Mouse (Mus musculus): ENCODE data around the gene Usp49. TPM values are rescaled to one million over a fixed set of nuclear protein-coding genes. Genes with fewer than 3 reads are reported as not detected.
"Not testable (repeated sequence)": the region's sequence is repeated elsewhere in the genome, so short reads cannot be mapped to it uniquely, and the experiment has no call there.

The Usp49 gene
- total RNA-seq, 2 experiments from 2014 or later = 14.8 to 15.1 TPM

DNA sequence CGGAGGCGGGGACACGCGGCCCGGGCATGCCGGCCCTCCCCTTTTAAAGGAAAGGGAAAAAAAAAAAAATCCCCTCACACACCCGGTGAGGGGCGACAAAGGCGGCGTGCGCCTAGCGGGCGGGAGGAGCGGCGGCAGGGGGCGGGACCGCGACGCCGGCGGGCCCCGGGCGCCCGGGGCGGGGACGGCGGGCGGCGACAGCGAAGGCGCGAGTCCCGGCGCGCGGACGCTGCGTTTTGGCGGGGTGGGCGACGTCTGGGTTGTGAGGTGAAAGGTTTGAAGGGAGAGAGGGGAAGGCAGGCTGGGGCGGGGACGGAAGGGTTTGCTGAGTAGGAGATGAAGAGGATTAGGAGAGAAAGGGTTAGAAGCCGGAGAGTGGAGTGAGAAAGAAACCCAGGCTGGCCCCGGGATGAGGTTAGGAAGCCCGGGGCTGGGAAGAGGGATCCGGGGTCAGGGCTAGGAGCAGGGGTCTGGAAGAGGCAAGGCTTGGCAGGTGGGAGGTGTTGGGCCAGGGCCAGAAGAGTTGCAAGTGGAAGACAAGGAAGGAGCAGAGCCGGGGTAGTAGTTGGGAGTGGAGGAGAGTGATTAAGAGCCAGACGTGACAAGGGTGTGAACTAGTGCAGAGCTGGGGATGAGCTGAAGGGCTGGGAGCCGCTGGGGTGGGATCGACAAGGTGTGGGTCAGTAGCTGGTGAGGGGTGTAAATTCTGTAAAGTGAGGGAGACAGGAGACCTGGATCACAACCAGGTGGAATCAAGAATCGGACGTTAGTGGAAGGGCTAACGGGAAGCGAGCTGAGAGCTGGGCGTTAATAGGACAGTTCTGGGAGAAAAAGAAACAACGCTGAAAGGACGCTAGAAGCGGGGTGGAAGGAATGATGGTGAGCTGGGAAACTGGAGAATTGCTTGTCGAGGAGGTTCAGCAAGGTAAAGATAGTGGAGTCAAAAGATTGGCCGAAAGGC, 493 bp upstream of the Usp49 start:
- intact Hi-C loops (cut with DNase I) = loop anchor here (5.0 kb wide), 1 partner anchor 42 kb away; no protein-coding TSS in a partner anchor
- DNase-seq (ENCODE audit: extremely low spot score in 1 of 2, low spot score in 2 of 2) = peak; percentile 47 to 74

- intact Hi-C loops (cut with DNase I) = loop anchor here (5.0 kb wide), 1 partner anchor 40 kb away; no protein-coding TSS in a partner anchor
- no peak for DNase-seq (ENCODE audit: extremely low spot score in 1 of 2, low spot score in 2 of 2)
Observed at GRCm38 (mm10) chr17:47632181-47632840, 1.8 kb downstream of the Usp49 start.

DNA sequence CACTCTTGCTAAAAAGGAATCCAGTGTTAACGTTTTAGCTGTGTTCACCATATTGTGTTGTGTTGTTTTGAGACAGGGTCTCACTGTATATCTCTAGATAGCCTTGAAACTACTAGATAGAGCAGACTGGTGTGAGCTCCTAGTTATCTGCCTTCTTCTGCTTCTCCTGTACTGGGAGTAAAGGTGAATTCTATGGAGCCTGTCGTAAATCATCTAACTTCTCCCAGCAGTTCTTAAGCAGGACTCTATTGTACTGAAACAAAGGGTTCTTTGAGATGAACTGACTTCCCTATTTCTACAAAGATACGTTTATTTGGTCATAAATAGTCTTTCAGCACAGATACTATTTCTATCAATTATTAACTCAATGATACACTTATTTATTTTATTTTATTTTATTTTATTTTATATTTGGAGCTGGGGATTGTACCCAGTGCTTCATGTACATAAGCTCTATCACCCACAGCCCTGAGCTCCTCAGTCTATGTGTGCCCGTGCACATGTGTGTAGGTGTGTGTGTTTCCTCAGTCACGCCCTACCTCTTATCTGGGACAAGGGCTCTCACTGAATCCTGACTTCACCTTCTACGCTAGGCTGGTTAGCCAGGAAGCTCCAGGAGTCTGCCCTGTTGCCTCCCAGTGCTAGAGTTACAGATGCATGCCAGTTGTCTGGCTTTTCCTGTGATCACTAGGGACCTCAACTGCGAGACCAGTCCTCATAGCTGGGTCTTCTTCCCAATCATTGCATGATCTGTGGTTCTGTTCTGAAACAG, 3.7 kb downstream of the Usp49 start:
- intact Hi-C loops (cut with DNase I) = loop anchor here (5.0 kb wide), 1 partner anchor 38 kb away; no protein-coding TSS in a partner anchor
- no peak for DNase-seq (ENCODE audit: extremely low spot score in 1 of 2, low spot score in 2 of 2)

DNA sequence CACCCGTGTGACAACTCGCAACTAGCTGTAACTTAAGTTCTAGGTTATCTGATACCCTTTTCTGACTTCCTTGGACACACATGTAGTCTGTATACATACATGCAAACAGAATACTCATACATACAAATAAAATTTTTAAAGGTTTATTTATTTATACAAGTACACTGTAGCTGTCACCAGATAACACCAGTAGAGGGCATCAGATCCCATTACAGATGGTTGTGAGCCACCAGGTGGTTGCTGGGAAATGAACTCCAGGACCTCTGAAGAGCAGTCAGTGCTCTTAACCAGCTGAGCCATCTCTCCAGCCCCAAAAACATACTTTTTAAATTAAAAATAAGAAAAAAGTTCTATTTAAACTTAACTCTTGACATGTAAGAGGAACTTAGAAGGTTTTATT, 12.5 kb downstream of the Usp49 start:
- intact Hi-C loops (cut with DNase I) = no loop called here

GRCm38 (mm10) chr17:47646683-47647082, 16.2 kb downstream of the Usp49 start:
- DNase-seq (ENCODE audit: extremely low spot score in 1 of 2, low spot score in 2 of 2) = peak; percentile 29 to 74
- intact Hi-C loops (cut with DNase I) = no loop called here

More for the DNA sequence above, 12.5 kb downstream of the Usp49 start:
- no peak for DNase-seq (ENCODE audit: extremely low spot score in 1 of 2, low spot score in 2 of 2)

DNA sequence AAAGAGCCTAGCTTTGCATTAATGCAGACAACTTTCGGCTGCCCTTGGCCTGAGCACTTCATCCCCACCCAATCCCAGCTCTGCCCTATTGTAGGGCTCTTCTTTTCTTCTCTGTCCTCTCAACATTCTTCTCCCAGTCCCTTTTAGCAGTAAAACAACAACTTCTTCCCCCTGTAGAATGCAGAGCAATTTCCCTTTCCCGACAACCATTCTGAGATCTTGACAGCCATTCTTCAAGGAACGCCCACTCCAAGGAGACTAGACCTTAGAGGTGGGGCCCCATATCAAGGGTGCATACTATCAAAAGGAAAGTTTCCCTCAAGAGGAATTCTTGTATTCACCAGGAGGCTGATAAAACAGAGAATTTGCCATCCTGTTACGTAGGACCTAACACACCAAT, 18.5 kb downstream of the Usp49 start:
- intact Hi-C loops (cut with DNase I) = no loop called here

DNA sequence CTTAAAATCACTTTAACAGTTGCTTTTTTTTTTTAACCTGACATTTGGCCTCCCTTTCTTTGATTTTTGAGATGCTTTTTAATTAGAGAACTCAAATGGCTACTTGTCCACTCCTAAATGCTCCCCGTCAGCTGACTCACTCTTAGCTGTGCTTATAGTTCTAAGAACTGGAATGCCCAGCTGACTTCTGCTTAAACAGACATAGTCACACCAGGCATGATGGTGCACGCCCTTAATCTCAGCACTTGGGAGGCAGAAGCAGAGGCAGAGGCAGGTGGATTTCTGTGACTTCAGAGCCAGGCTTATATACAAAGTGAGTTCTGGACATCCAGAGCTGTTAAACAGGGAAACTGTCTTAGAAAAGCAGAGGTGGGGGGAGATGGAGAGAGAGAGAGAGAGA, 21.5 kb downstream of the Usp49 start:
- intact Hi-C loops (cut with DNase I) = no loop called here
- DNase-seq (ENCODE audit: extremely low spot score in 1 of 2, low spot score in 2 of 2) = no peak

More for the DNA sequence above, 18.5 kb downstream of the Usp49 start:
- DNase-seq (ENCODE audit: extremely low spot score in 1 of 2, low spot score in 2 of 2) = no peak

DNA sequence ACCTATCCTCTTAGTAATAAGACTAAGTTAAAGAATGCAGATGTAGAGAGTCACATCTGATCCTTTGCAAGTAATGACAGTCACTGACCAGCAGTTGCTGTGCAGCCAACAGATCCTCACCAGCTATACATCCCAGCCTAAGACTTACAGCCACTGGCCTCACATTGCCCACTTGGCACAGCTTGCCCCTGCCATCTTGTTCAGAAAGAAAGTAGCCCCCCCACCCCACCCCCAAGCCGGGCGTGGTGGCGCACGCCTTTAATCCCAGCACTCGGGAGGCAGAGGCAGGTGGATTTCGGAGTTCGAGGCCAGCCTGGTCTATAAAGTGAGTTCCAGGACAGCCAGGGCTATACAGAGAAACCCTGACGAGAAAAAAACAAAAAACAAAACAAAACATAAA, 23.9 kb downstream of the Usp49 start:
- intact Hi-C loops (cut with DNase I); DNase-seq (ENCODE audit: extremely low spot score in 1 of 2, low spot score in 2 of 2): not testable (repeated sequence)

- DNase-seq (ENCODE audit: extremely low spot score in 1 of 2, low spot score in 2 of 2) = no peak
- intact Hi-C loops (cut with DNase I) = no loop called here
Observed at GRCm38 (mm10) chr17:47655697-47656096, 25.2 kb downstream of the Usp49 start.

- DNase-seq (ENCODE audit: extremely low spot score in 1 of 2, low spot score in 2 of 2) = no peak
- intact Hi-C loops (cut with DNase I) = no loop called here
Observed at GRCm38 (mm10) chr17:47657901-47658300, 27.4 kb downstream of the Usp49 start.

DNA sequence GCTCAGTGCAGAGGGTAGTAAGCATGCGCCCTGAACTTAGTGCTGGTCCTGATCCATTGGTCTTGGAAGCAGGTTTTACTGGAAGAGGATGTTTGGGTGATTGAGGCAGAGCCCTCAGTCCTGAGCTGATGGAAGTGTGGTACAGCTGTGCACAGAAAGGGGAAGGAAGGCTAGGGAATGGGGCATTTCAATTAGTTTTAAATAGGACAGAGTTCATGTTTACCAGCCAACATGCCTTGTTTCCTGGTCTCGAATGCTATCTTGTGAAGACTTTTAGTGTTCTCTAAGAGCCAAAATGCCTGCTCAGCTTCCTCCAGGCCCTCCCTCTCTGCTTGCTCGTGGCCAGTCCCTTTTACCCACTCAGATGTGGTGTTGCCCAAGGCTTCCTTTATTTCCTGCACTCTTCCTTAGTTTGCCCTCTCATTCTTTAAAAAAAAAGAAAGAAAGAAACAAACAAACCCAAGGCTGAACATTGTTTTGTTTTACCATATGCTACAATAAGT, 28.3 kb downstream of the Usp49 start:
- intact Hi-C loops (cut with DNase I) = no loop called here
- no peak for DNase-seq (ENCODE audit: extremely low spot score in 1 of 2, low spot score in 2 of 2)

GRCm38 (mm10) chr17:47663009-47663713, 32.7 kb downstream of the Usp49 start:
- intact Hi-C loops (cut with DNase I) = no loop called here
- no peak for DNase-seq (ENCODE audit: extremely low spot score in 1 of 2, low spot score in 2 of 2)

DNA sequence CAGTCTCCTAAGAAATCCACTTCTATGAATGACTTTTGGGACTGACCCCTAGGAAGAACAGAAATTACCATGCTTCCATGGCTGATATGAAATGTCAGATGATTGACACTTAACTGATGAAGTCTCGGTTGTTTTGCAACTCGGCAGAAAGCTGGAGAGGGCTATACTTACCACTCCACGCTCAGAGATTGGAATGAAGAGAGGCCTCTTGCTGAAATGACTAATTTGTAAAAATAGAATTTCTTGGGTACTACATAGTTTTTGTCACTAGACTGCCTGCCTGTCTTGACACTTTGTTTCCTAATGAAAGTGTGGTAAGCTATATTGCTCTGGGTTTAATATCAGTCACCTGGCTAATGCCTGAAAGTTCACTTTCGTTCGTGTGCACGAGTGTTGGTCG, 34.0 kb downstream of the Usp49 start:
- no peak for DNase-seq (ENCODE audit: extremely low spot score in 1 of 2, low spot score in 2 of 2)
- intact Hi-C loops (cut with DNase I) = no loop called here

DNA sequence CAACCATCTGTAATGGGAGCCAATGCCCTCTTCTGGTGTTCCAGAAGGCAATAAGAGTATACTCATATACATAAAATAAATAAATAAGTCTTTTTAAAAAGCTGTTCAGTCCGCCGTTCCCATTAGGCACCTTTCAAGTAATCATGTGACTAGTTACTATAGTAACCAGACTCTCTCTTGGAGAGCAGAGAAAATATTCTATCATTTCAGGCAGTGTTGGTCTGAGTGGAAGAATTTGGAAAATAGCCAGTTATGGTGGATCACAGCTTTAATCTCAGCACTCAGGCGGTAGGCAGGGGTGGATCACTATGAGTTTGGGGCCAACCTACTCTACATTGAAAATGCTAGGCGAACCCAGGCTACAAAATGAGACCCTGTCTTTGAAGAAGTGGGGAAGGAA, 38.7 kb downstream of the Usp49 start:
- intact Hi-C loops (cut with DNase I) = no loop called here
- DNase-seq (ENCODE audit: extremely low spot score in 1 of 2, low spot score in 2 of 2) = no peak

DNA sequence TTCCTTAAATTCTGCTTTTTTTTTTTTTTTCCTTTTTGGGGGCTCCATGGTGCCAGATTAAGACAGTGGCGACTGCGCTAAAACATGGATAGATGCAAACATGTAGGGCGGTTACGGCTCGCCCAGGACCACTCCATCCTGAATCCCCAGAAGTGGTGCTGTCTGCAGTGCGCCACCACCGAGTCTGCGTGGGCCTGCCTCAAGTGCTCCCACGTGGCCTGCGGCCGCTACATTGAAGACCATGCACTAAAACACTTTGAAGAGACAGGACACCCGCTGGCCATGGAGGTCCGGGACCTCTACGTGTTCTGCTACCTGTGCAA, 41.5 kb downstream of the Usp49 start:
- intact Hi-C loops (cut with DNase I) = loop anchor here (5.0 kb wide), 1 partner anchor 40 kb away; the partner anchor contains the start of gene Usp49
- no peak for DNase-seq (ENCODE audit: extremely low spot score in 1 of 2, low spot score in 2 of 2)

DNA sequence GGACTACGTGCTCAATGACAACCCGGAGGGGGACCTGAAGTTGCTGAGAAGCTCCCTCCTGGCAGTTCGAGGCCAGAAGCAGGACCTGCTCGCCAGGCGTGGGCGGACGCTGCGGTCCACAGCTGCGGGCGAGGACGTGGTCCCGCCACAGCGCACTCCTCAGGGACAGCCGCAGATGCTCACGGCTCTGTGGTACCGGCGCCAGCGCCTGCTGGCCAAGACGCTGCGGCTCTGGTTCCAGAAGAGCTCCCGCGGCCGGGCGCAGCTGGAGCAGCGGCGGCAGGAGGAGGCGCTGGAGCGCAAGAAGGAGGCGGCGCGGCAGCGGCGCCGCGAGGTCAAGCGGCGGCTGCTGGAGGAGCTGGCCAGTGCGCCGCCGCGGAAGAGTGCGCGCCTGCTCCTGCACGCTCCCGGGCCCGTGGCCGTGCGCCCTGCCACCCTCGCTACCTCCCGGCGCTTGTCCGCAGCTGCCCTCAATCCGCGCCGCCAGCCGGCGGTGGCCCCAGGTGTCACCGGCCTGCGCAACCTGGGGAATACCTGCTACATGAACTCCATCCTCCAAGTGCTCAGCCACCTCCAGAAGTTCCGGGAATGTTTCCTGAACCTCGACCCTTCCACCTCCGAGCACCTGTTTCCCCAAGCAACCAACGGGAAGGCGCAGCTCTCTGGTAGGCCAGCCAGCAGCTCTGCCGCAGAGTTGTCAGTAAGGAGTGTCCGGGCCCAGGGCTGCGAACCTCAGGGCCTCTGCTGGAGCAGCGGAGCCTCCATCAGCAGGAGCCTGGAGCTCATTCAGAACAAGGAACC, 42.0 kb downstream of the Usp49 start:
- intact Hi-C loops (cut with DNase I) = loop anchor here (5.0 kb wide), 1 partner anchor 40 kb away; the partner anchor contains the start of gene Usp49

GRCm38 (mm10) chr17:47676581-47676980, 46.1 kb downstream of the Usp49 start:
- intact Hi-C loops (cut with DNase I) = loop anchor here (5.0 kb wide), 1 partner anchor 164 kb away; no protein-coding TSS in a partner anchor
- DNase-seq (ENCODE audit: extremely low spot score in 1 of 2, low spot score in 2 of 2) = peak; percentile 59 to 67

More for the DNA sequence above, 42.0 kb downstream of the Usp49 start:
- DNase-seq (ENCODE audit: extremely low spot score in 1 of 2, low spot score in 2 of 2) = peak in 1 of 2 experiments; percentile 73
